Mouse (Mus musculus): ENCODE measurements around the gene Lpgat1.
A peak's percentile ranks its signal among the peaks of the same experiment; 100 is the strongest.

Gene Lpgat1

DNA sequence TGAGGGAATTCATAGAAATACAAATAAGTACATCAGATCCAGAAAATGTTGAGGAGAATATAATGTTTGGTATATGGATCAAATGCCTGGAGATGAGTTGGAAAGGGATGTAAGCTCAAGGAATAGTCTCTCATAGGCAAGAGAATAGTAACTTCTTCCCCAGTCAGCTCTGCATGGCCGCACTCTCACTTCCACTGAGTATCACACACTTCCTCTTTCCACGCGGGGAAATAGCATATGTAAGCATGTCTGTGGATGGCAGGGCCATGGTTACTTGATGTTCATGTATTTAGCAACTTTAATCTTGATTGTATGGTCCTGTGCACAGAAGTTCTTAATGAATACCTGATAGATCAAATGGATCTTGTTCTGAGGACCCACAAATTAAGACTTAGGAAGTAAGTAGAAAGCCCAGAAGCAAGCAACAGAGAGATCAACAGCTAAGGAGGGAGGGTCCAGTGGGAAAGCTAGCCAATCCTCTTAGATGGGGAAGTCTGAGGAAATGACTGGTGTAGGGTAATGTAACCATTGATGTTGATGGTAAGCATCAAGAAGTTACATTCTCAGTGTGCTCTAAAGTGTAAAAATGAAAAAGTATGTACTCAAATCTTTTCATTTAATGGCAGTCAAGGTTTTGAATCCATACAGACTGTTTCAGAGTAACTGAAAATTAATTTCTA is 39.0 kb downstream of the Lpgat1 start:
- DNase-seq (ENCODE audit: low read depth, low spot score) = peak; percentile 91
- H3K27me3 ChIP-seq (ENCODE audit: control insufficient read depth, insufficient read depth, low read length, poor library complexity, severe bottlenecking) = no peaks in the 10 kb centered on the region; the same call in 1 of the 2 replicates
- H3K36me3 ChIP-seq (ENCODE audit: control insufficient read depth, insufficient read depth, low read length, poor library complexity, severe bottlenecking) = peaks cover 7% of the 10 kb centered on the region; the same call in 1 of the 2 replicates

DNA sequence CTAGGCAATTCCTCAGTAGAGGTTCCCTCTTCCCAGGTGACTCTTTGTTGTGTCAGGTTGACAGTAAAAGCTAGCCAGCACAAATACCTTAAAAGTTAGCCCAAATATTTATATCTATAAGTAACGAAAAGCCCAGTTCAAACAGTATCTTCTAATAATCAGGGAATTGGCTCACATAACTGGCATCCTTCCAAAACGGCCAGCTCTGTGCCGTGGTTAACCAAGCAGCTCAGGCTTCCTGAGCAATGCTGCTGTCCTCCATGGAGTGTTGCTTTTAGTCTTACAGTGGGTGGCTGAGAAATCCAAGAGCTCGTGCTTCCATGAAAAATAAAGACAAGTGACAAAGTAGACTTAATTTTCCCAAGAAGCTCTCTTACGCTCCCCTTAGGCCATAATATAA is 56.5 kb downstream of the Lpgat1 start:
- H3K27me3 ChIP-seq (ENCODE audit: control insufficient read depth, insufficient read depth, low read length, poor library complexity, severe bottlenecking) = no peaks in the 10 kb centered on the region
- no peak for DNase-seq (ENCODE audit: low read depth, low spot score)
- peaks cover 22% of the 10 kb centered on the region for H3K36me3 ChIP-seq (ENCODE audit: control insufficient read depth, insufficient read depth, low read length, poor library complexity, severe bottlenecking)

DNA sequence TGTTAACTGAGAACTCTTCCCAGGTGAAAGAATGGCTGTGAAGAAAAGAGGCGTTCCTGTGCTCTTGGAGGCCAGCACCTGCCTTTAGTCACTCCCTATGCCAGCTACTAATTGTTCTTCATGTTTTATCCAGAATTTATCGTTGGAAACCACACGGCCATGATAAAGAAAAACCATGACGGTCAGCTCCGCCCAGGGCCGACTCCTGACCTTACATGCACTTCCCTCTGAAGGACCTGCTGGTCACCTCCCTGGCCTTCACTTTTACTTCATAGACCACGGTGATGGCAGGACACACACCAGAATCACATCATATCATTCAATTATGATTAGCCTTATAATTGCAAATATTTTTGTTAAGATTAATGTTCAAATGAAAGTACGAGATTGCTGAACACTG is 57.5 kb downstream of the Lpgat1 start:
- Histone ChIP-seq H3K27me3 (ENCODE audit: control insufficient read depth, insufficient read depth, low read length, poor library complexity, severe bottlenecking) (no peaks in the 10 kb centered on the region), H3K36me3 (ENCODE audit: control insufficient read depth, insufficient read depth, low read length, poor library complexity, severe bottlenecking) (peaks cover 22% of the 10 kb centered on the region)
- no peak for DNase-seq (ENCODE audit: low read depth, low spot score)

DNA sequence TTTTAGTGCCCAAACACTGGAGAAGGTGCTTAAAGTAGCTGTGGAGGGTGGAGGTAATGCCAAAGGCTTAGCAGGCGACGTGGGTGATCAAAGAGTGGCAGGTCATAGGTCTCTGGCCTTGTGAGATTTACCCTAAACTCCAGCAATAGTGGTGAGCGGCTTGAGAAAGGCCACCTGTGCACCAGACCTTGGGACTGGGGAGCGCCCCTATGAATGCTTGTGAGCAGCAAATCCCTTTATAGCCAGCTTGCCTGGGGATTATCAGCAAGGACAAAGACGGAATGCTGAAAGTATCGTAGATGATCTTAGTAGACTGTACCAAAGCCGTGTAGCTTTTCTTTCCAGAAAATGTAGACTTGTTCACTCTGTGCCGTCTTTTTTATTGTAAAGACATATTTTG is 59.9 kb downstream of the Lpgat1 start:
- Histone ChIP-seq H3K36me3 (ENCODE audit: control insufficient read depth, insufficient read depth, low read length, poor library complexity, severe bottlenecking) (peaks cover 17% of the 10 kb centered on the region), H3K27me3 (ENCODE audit: control insufficient read depth, insufficient read depth, low read length, poor library complexity, severe bottlenecking) (no peaks in the 10 kb centered on the region)
- DNase-seq (ENCODE audit: low read depth, low spot score) = no peak

DNA sequence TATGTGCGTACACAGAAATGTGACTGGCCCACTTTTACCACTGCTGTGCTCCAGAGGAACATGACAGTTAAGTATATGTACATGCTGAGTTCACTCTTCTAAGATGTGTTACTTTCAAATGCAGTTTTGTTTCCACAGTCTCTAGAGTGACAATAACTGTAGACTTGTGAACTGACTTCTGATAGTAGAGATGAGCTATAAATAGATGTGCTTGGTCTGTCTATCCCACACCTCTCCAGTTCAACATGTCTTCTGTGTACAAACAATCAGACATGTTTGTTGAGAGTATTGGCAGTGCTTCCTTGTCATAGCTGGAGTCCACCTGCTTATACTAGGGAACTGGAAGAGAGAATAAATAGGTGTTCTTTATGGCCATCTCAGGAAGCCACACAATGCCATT is 62.8 kb downstream of the Lpgat1 start:
- no peak for DNase-seq (ENCODE audit: low read depth, low spot score)
- Histone ChIP-seq H3K27me3 (ENCODE audit: control insufficient read depth, insufficient read depth, low read length, poor library complexity, severe bottlenecking) (no peaks in the 10 kb centered on the region), H3K36me3 (ENCODE audit: control insufficient read depth, insufficient read depth, low read length, poor library complexity, severe bottlenecking) (peaks cover 14% of the 10 kb centered on the region)

DNA sequence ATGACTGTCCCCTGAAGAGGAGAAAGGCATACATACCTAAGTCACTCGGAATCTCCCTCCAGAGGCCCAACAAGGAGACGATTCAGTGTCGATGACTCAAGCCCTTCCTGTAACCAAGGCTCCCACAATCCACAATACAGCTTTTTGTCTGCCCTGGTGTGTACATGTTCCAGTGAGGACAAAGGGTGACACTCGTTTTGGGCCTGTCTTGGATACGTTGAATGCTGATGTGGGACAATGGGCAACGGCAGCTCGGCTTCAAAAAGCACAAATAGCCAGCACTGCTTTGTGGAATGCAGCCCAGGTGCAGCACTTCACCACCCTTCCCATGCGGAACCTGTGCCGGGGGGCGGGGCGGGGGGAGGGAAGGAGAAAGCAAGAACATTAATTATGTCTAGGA is 67.5 kb downstream of the Lpgat1 start:
- Histone ChIP-seq H3K27me3 (ENCODE audit: control insufficient read depth, insufficient read depth, low read length, poor library complexity, severe bottlenecking) (no peaks in the 10 kb centered on the region), H3K36me3 (ENCODE audit: control insufficient read depth, insufficient read depth, low read length, poor library complexity, severe bottlenecking) (0 out of 2 replicates have a peak, but pooled peaks cover 2% of the 10 kb centered on the region)
- DNase-seq (ENCODE audit: low read depth, low spot score) = no peak

DNA sequence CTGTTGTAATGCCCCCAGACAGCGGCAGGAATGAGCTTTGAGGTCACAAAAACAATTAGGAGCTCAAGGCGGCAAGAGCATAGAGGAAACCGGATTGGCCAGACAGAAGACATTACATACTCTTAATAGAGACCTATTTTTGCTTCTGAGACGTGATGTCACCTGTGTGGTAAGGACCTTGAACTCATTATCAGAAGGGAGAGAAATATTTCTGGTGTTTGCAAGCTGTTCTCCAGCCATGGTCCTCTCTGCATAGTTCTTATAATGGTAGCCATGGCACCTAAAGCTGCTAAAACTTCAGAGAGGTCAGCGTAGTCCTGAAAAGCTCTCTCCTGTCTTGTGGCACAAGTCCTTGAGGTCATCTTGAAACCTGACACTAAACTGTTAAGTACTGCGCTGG is 68.6 kb downstream of the Lpgat1 start:
- Histone ChIP-seq H3K36me3 (ENCODE audit: control insufficient read depth, insufficient read depth, low read length, poor library complexity, severe bottlenecking) (0 out of 2 replicates have a peak, but pooled peaks cover 2% of the 10 kb centered on the region), H3K27me3 (ENCODE audit: control insufficient read depth, insufficient read depth, low read length, poor library complexity, severe bottlenecking) (no peaks in the 10 kb centered on the region)
- no peak for DNase-seq (ENCODE audit: low read depth, low spot score)

DNA sequence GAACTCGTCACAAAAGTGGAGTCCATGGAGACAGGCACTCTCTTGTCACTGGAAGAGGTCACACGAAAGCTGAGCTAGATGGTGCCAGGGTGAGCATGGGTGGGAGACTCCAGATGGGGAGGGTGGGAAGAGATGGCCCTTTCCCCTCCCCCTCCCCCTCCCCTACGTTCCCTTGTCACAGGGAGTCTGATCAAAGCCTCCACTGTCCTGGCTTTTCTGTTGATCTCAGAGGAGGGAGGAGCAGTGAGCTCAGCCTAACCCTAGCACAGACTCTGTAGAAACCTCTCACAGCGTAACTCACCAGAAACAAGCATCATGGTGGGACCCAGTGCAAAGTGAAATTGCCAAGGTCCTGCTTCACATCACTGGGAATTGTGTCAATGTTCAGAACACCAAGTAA is 69.7 kb downstream of the Lpgat1 start:
- Histone ChIP-seq H3K27me3 (ENCODE audit: control insufficient read depth, insufficient read depth, low read length, poor library complexity, severe bottlenecking) (no peaks in the 10 kb centered on the region), H3K36me3 (ENCODE audit: control insufficient read depth, insufficient read depth, low read length, poor library complexity, severe bottlenecking) (0 out of 2 replicates have a peak, but pooled peaks cover 2% of the 10 kb centered on the region)
- no peak for DNase-seq (ENCODE audit: low read depth, low spot score)

DNA sequence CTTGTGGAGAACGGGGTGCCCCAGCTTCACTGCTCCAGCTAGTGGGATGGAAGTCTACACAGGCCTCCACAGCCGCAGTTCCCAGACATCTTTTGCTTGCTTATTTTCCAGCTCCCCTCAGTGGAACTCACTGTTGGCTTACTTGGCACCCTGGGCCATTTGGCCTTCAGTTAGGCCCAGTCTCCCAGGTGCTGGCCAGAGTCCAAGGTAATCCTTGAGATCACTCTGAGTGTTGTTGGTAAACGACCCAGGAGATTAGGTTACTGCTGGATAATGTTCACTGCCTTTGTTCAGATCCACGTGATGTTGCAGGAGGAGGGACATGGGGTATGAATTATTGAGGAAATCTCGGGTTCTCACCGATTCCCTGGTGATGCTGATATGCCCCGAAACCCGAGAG is 75.4 kb downstream of the Lpgat1 start:
- DNase-seq (ENCODE audit: low read depth, low spot score) = no peak
- H3K27me3 ChIP-seq (ENCODE audit: control insufficient read depth, insufficient read depth, low read length, poor library complexity, severe bottlenecking) = no peaks in the 10 kb centered on the region
- no peaks in the 10 kb centered on the region for H3K36me3 ChIP-seq (ENCODE audit: control insufficient read depth, insufficient read depth, low read length, poor library complexity, severe bottlenecking)

DNA sequence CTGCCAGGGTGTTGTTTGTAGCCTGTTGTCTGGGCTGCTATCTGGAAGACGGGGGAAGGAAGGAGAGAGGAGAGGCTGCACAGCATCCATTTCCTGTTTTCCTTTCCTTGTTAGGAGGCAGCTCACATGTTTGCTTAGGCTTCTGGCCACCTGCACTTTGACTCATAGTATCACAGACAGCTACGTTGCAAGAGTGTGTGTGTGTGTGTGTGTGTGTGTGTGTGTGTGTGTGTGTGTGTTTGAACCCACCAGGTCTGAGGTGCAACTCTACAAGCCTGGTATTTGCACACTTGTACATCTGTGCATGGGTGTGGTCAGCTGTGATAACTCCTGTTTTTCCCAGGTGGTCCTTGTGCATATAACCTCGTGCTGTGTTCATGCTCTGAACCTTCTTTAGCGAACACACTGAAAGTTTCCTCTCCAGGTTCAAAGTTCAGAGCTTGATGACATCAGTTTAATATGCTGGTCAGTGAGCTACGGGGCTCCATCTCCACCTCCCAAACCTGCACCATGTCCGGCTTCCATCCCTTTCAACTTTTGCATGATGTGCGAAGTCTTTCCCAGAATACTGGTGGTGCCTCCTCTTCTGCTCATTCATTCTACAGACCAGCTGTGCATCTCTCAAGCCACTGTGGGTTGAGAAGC is 76.4 kb downstream of the Lpgat1 start:
- no peaks in the 10 kb centered on the region for H3K27me3 ChIP-seq (ENCODE audit: control insufficient read depth, insufficient read depth, low read length, poor library complexity, severe bottlenecking)
- no peaks in the 10 kb centered on the region for H3K36me3 ChIP-seq (ENCODE audit: control insufficient read depth, insufficient read depth, low read length, poor library complexity, severe bottlenecking)
- no peak for DNase-seq (ENCODE audit: low read depth, low spot score)

DNA sequence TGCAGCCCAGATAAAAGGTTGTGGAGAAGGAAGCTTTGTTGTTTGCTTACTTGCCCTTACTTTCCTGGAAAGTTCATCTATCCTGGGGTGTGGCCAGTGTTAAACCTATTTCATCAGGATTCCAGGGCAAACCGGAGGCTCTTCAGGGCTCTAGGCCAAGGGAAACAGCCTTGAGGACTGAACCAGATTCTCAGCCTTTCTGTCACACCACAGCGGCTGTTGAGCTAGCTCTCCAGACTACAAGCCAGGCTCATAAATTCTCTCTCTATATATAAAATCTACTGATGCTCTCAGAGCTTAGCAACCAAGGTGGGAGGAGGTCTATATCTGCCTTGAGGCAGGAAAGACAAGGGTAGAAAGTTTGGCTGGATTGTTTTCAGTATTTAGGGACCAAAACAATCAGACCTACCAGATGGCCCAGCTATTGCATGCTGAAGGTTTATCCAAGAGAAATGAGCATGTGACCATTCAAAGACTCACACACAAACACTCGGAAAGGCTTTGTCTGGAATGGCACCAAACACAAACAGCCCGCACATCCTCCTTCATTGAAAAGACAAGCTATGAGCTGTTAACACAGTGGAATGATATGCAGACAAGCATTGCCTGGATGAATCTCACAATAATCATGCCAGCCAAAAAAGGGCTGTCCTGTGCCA is 78.7 kb downstream of the Lpgat1 start:
- Histone ChIP-seq H3K27me3 (ENCODE audit: control insufficient read depth, insufficient read depth, low read length, poor library complexity, severe bottlenecking) (no peaks in the 10 kb centered on the region), H3K36me3 (ENCODE audit: control insufficient read depth, insufficient read depth, low read length, poor library complexity, severe bottlenecking) (no peaks in the 10 kb centered on the region)
- DNase-seq (ENCODE audit: low read depth, low spot score) = no peak

DNA sequence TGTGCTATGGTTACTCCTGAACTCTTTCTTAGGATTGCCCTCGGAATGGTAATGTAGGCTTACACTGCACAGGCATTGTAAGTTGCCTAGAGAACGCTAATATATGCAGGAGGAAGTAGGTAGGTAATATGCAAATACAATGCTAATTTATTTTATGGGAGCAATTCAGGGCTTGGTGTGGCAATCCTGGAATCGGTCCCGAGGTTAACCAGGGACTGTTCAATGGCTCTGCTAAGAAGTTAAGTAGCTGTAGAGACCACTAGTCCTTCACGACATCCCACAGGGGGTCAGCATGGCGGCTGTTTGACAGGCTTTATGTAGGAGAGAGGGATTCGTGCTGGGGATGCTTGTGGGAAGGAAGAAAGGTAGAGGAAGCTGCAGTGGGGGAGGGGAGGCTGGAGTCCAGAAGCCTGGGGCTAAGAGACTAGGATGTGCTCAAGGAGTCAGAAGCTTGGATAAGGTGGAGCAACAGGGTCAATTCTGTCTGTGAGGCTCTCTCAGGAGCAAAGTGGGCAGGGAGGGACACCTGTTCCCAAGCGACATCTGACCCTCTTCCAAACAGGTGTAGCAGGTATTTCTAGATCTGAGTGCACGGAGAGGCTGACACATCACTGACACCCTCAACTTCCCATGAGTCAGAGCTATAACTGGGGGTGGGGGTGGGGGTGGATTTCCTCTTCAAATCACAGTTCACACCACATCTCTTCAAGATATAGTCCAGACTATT is 84.6 kb downstream of the Lpgat1 start:
- Histone ChIP-seq H3K36me3 (ENCODE audit: control insufficient read depth, insufficient read depth, low read length, poor library complexity, severe bottlenecking) (no peaks in the 10 kb centered on the region), H3K27me3 (ENCODE audit: control insufficient read depth, insufficient read depth, low read length, poor library complexity, severe bottlenecking) (no peaks in the 10 kb centered on the region; the same call in 1 of the 2 replicates)
- DNase-seq (ENCODE audit: low read depth, low spot score) = no peak

DNA sequence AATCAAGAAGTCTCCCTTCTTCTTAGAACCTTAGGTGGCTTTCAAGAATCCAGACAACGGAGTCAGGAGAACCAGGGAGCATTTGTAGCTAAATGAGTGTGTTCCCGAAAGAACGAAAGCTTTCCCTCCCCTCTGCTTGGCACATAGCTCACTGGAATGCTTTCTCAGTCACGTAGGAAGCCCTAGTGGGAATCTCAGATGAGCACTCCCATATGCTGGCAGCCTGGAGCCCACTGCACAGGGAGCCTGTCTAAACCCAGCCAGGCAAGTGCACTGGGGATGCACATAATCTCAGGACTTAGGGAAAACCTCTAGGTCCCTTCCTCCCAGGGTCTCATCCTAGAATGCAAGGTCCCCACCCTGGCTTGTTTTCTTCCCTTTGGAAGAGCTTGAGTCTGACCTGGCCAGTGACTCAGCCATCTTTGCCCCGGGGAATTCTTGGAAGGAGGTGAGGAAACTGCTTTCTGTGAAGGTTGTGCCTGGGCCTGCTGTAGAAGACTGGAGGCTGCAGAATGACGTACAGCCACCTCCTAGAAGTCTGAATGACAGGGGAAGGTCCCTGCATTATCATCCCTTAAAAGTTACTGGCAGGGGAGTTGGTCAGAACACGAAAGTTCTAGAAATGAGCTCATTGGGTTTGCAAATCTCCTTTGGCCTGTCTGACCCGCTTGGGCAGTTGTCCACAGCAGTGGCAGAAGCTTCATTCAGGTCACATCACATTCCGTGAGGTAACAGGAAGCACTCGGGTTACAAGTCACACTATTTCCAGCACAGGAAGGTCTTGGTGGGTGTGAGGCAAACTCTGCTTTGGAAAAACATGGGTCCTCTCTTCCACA is 85.4 kb downstream of the Lpgat1 start:
- H3K36me3 ChIP-seq (ENCODE audit: control insufficient read depth, insufficient read depth, low read length, poor library complexity, severe bottlenecking) = no peaks in the 10 kb centered on the region
- no peaks in the 10 kb centered on the region; the same call in 1 of the 2 replicates for H3K27me3 ChIP-seq (ENCODE audit: control insufficient read depth, insufficient read depth, low read length, poor library complexity, severe bottlenecking)
- no peak for DNase-seq (ENCODE audit: low read depth, low spot score)

DNA sequence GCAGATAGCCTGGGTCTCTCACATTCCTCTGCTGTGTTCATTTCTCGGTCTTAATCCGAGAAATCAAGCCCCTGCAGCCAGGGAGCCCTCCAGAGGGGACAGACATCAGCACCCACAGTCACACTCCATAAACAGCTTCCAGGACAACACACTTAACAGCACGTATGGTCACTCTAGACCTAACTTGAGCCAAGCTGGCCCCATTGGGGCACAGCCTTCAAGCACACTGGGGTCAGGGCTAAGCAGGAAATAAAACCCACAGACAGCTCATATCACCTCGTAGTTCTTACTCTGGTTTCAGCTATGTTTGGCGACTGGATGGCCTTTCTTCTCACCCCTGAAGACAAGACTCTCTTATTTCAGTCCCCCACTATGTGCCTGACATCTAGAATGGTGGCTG is 87.1 kb downstream of the Lpgat1 start:
- no peaks in the 10 kb centered on the region for H3K36me3 ChIP-seq (ENCODE audit: control insufficient read depth, insufficient read depth, low read length, poor library complexity, severe bottlenecking)
- DNase-seq (ENCODE audit: low read depth, low spot score) = no peak
- H3K27me3 ChIP-seq (ENCODE audit: control insufficient read depth, insufficient read depth, low read length, poor library complexity, severe bottlenecking) = no peaks in the 10 kb centered on the region; the same call in 1 of the 2 replicates

Data from splenic B cell, adult 2 months (primary cell).